Mouse (Mus musculus) MN1 (cell line): ENCODE results near the gene Mt3.
A peak's percentile ranks its signal among the peaks of the same experiment; 100 is the strongest.
"Not testable (repeated sequence)": the region's sequence is repeated elsewhere in the genome, so short reads cannot be mapped to it uniquely, and the experiment has no call there.

ENCODE experiments used
- DNase-seq: peaks from one replicate; pipeline ENCODE4 v3.0.0-alpha.2; 2016; ENCODE audit warnings: low spot score

Mt3 gene

DNA sequence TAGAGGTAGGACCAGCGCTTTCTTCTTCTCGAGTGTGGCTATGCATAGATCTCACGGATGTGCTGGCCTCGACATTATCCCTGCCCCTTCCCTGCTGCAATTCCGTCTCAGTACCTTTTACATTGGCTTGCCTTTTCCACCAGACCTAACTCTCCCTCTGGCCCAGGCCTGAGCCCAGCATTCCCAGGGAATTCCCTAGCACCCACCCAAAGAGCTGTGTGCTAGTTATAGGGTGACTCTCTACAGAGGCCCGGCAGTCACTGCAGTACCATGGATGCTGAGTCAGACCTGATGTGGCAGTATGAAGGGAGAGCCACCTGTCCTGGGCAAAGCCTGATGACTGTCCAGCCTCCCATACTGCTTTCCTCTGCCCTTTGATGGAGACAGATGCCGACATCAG lies 1.0 kb downstream of the Mt3 start:
- peak; percentile 23 for DNase-seq

DNA sequence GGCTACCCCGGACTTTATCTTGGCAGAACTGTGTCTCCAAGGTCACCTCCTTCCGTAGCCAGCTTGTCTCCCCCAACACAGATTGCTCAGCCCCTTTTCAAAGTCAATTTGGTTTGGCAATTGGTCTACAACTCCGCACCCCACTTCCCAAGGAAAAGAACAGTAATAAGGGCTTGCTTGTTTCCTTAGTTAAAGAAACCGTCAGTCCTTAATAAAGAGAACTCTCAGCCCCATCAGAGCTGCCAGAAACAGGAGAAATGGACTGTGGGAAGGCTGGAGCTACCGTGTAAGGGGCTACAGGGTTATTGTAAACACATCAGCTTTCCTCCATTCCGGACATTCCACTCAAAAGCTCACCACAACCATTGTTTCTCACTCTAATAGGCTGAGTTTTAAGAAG lies 2.1 kb downstream of the Mt3 start:
- DNase-seq: no peak

DNA sequence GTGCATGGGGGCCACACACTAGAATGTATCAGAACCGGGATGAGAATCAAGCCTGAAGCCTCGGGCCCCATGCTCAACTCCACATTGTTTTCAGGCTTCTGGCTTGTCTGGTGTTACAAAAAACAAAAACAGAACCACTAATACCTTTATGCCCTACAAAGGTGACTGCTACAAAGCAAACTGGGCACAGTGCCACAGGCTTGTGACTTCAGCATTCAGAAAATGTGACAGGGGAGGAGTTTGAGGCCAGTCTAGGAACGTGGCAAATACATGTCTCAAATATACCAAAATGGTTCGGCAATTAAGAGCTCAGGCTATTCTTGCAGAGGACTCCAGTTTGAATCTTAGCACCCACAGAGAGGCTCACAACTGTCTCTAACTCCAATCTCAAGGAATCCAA lies 3.7 kb downstream of the Mt3 start:
- no peak for DNase-seq

DNA sequence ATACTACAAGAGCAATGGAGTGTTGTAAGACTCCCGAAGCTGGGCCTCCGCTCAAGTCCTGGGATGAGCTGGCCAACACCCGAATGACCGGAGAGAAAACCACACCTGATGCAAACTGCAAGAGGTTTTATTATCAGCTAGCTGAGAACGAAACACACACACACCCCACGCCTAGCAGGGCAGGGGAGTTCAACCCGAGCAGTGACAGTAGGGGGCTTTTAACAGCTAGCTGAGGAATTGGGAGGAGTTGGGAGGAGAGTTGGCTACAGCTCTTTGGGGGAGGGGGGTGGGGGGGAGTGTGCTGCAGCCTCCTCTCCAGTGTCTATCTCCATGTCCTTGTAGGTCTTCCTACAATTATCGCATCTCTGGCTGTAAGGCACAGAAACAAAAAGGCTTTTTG lies 13.4 kb downstream of the Mt3 start:
- not testable (repeated sequence) for DNase-seq

DNA sequence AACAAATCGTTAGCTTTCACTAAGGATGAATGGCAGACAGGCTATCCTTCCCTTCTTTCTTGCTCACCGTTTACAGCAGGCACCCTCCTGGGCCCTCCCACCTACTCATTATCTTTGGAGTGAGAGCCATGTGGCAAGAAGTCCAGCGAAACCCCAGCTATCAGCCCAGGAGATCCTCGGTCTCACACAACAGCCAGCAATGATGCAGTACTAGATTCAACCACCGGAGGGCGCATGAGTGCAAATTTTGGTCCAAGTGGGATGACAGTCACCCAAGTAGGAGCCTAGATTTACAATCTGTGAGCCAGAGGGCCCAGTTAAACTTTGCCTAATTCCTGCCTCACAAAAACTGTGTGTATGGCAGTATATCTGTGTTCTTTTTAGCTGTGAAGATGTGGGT lies 14.8 kb downstream of the Mt3 start:
- peak; percentile 93 for DNase-seq

DNA sequence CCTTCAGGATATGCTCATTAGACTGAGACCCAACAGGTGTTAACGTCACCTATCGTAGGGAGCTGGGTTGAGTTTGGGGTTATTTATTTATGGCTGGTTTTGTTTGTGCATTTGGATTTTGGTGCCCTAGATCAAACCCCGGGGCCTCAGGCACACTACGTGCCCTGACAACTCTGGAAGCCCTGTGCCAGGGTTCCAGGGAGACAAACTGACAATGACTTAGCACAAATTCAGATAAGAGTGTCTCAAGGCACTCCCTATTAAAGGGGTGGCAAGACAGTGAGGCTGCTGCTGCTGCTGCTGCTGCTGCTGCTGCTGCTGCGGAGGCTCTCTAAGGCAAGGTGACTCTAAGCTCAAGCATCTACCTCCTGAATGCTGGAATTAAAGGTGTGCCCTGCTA lies 17.1 kb downstream of the Mt3 start:
- DNase-seq: no peak

DNA sequence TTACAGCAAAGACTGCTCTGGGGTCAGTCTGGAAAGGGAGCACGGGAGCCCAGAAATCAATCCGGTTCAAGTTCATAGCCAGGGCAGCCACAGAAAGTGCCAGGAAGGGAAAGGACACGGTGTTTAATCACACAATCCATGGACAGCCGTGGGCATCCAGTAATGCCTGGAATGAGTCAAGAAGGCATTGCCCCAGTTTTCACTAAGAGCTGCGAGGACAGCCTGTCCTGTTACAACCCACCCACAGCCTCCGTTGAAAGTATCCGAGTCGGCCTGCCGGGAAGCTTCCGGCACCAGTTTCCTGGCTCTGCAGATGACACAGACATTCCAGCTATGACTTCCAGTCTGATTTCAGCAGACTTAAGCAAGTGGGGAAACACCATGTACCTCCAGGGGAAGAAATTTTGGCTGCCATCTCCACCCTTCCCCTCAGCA lies 18.9 kb downstream of the Mt3 start:
- DNase-seq: no peak

DNA sequence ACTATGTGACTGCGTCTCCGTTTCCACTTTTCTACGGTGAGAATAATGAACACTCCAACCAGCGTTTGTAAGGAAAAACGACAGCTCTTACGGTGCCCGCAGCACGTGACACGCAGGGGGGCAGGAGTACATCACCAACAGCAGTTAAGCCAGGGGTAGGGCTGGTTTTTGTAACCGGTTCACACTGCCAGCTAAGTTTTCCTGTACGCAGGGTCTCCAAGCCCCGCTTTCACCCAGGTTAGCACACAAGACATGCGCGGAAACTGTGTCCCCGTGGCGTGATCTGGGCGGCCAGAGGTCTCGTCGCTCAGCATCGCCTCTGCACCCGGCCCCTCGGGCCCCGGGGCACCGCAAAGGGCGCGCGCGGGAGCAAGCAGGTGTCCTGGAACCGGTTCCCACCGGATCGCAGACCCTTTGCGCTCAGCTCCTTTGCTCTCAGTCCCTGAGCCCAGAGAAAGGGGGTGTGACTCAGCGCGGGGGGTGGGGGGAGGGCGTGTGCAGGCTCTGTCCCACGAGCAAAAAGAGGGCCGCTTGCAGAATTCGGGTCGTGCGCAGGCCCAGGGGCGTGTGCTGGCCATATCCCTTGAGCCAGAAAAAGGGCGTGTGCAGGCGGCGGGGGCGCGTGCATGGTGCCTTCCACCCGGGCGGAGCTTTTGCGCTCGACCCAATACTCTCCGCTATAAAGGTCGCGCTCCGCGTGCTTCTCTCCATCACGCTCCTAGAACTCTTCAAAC lies 19.8 kb downstream of the Mt3 start, which contains the start of gene Mt2:
Gene Mt2 (plus strand): TSS at position 590 of the 734 bp plus-strand sequence.
- peak; percentile 79 for DNase-seq

DNA sequence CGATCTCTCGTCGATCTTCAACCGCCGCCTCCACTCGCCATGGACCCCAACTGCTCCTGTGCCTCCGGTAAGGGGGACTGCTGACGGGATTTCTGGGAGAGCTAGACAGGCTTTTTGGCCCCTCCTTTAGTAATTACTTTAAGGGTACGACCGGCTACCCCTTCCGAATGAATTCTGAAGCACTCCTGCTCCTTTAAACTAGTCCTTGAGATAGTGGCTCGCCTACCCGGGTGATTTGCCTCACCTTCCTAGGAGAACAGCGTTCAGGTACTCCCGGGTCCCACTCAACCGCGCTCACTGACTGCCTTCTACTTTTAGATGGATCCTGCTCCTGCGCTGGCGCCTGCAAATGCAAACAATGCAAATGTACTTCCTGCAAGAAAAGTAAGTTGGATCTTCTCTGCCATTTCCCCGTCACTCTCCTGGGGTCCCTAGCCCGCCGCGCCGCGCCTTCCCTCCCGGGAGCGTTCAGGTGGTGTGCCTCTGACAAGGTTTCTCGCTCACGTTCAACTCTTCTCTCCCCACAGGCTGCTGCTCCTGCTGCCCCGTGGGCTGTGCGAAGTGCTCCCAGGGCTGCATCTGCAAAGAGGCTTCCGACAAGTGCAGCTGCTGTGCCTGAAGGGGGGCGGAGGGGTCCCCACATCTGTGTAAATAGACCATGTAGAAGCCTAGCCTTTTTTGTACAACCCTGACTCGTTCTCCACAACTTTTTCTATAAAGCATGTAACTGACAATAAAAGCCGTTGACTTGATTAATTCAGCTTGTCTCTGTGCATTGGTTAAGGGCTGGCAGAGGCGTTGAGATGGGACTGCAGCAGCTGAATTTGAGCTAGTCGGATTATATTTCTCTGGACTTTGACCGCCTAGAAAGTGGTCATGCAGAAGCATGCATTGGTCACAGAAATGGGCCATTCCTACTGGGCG lies 20.7 kb downstream of the Mt3 start:
- peak; percentile 41 for DNase-seq

DNA sequence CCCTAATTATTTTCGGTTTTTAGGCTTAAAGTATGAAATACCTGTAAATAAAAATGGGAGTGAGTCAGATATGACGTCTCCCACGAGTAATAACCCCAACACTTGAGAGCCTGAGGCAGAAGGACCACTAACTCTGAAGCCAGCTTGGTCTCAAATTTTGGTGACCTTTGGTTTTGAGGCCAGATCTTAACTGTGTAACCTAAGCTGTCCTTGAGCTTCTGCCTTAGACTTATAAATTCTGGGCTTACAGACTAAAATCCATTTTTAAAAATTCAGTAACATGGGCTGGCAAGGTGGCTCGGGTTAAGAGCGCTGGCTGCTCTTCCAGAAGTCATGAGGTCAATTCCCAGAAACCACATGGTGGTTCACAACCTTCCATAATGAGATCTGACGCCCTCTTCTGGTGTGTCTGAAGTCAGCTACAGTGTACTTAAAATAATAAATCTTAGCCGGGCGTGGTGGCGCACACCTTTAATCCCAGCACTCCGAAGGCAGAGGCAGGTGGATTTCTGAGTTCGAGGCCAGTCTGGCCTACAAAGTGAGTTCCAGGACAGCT lies 21.5 kb downstream of the Mt3 start:
- no peak for DNase-seq

DNA sequence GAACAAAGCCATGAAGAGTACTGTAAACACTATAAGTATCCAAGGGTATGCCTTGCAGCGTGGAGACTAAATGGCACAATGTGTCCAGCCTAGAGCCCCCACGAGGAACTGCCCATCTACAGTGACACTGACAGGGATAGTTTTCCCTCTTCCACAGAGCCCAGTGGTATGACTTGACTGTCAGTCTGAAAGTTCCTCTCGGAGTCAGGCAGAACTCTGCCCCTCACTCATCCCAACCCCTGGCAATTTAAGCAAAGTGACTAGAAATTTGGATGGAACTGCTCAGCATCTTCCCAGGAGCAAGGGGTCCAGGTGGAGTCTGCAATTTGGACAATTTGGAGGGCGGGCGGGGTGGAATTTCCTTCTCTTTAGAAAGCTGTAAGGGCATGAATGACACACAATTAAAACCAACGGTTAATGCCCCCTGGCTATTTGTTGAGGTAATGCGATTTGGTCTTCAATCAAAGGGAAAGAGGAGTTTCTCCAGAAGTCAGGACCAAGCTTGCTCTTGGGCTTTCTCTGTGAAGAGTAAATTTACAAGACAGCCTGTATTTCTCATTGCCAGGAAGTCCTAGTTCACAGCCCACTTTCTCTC lies 22.3 kb downstream of the Mt3 start:
- DNase-seq: peak; percentile 54

DNA sequence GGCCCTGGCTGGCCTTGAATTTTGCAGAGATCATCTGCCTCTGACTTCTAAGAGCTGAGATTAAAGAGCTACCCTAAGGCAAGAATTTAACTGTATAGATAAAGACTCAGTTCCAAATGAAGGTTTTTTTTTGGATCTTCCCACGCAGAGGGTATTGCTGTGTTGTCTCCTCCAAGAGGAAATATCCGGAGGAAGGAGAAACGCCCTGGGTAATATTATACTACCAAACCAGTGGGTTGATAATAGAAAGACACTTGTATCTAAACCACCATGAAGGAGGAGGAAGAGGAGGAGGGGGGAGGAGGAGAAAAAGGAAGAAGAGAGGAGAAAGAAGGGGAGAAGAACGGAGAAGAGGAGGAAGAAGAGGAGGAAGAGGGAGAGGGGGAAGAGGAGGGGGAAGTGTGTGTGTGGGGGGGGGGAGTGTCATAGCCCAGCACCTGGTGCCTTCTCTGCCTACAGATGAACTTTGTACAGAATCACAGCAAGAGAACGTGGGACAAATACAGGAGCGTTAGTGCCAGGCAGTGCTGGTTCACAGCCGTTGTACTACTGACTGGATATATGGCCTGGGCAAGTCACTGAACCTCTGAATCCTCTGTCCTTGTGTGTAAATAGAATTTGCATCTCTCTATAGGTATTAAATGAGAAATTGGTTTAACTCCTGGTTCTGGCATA lies 25.4 kb downstream of the Mt3 start:
- DNase-seq: no peak

DNA sequence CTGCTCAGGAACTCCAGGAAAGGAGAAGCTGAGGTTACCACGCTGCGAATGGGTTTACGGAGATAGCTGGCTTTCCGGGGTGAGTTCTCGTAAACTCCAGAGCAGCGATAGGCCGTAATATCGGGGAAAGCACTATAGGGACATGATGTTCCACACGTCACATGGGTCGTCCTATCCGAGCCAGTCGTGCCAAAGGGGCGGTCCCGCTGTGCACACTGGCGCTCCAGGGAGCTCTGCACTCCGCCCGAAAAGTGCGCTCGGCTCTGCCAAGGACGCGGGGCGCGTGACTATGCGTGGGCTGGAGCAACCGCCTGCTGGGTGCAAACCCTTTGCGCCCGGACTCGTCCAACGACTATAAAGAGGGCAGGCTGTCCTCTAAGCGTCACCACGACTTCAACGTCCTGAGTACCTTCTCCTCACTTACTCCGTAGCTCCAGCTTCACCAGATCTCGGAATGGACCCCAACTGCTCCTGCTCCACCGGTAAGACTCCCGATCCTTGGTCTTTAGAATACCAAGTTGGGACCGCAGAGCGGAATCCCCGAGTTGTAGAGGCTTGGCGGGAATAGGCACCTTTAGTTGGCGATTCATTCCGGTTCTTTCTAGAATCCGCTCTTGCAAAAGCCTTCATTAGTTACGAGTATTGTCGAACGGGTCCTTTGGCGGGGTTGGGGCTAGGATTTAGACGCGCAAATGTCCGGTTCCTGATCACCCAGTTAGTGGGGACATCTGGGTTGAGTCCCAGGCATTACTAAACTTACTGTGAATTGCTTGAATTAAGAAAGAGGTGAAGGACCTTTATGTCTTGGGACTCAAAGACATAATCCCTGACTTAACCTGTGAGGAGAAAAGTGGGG lies 26.7 kb downstream of the Mt3 start, which contains the start of gene Mt1:
Gene Mt1 (plus strand): TSS at position 226 of the 856 bp plus-strand sequence.
- peak; percentile 91 for DNase-seq

DNA sequence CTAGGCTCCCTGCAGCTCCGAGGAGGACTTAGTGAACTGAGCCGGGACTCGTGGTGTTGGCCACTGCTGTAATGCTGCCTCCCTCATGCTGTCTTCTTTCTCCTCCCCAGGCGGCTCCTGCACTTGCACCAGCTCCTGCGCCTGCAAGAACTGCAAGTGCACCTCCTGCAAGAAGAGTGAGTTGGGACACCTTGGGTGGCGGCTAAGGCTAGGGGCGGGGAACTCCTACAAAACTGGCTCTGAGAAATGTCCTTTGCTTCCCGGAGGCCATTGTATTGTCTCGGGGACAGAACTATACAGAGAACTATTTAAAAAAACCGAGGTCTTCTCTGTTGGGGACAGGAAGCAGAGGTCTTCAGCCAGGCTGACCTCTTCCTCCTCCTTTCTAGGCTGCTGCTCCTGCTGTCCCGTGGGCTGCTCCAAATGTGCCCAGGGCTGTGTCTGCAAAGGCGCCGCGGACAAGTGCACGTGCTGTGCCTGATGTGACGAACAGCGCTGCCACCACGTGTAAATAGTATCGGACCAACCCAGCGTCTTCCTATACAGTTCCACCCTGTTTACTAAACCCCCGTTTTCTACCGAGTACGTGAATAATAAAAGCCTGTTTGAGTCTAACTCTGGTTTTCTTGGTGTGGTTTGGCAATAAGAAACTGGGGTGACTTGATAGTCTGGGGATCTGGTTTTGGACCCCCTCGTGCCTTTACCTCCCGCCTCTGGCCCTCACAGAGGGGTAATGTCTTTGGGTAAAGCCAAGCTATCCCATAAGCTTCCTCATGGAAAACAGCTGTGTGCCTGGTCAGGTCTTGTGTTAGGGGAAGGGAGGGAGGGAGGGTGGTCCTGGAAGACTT lies 27.5 kb downstream of the Mt3 start:
- no peak for DNase-seq

DNA sequence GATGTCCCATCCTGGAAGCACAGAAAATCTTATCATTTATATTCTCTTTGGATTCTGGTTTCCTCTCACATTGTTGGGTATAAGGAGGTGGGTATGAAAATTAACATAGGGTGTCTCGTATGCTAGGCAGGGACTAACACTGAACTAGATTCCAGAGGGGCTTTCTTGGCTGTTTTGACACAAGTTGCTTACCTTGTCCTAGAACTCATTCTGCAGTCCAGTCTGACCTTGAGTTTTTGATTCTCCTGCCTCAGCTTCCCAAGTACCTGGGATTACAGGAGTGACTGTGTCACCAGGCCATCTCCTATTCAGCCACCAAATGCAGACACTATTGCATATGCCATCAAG lies 28.1 kb downstream of the Mt3 start:
- no peak for DNase-seq

DNA sequence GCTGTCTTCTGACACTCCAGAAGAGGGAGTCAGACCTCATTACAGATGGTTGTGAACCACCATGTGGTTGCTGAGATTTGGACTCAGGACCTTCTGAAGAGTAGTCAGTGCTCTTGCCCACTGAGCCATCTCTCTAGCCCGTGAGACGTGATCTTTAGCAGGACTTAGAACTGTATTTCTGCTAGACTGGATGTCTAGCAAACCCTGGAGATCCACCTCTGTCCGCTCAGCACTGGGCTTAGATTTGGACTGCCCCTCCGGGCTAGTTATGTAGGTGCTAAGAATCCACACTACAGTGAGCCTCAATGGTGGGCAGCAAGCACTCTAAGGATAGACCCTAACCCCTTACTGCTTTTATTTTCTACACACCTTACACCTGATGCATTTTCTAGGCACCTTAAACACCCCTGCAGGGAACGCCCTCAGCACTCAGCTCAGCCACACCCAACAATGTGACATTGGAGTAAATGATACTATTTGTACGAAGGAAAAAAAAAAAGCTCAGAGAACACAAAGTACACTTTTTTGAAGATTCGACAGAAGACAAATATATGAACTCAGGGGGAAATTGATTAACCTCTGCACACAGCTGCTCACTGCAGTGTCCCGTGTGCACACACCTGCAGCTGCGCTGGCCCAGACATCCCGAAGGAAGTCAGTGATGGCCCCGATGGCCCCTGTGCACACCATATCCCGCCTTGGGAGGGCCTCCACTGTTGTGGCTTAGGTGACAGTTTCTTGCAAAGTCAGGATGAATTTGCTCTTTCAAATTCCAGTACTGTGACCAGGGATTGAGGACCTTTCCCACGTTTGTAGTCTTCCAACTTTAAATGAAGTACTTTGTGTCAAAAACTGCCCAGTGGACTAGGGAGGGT lies 29.9 kb downstream of the Mt3 start:
- DNase-seq: no peak

DNA sequence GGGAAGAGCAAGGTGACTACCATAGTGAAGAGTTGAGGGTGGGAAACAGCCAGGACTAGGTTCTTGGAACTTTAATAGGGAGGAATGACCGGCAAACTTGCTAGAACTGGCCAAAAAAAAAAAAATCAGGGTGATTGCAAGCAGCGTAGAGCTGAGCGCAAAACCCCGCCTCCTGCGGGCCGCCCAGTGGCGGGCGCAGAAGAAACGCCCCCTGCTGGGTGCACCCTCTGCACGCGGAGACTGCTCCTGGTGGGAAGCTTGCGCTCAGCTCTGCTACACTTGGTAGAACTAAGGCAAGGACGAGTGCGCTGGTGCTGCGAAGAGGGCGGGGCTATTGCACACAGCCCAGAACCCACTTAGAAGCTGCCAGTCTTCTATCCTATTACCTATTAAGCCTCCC lies 30.7 kb downstream of the Mt3 start:
- peak; percentile 89 for DNase-seq

DNA sequence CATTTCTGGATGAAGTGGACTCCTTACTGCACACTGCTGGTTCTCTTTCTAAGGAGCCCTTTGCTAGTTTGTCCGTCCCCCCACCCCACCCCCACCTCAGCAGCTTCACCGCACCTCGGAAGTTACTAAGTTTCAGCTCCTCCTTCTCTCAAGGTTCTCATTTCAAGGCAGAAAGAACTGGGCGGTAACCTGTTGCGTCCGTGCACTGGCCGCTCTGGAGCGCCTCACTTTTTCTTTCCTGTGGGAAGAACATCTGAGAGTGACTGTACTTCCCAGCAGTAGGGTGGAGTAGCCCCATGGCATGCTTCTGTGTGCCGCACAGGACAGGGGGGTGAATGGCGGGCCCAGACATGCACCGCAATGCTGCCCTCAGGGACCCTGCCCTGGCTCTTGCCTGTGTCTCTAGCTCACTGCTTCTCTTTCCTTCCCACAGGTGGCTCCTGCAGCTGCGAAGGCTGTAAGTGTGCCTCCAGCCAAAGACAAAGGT lies 32.0 kb downstream of the Mt3 start:
- DNase-seq: no peak

DNA sequence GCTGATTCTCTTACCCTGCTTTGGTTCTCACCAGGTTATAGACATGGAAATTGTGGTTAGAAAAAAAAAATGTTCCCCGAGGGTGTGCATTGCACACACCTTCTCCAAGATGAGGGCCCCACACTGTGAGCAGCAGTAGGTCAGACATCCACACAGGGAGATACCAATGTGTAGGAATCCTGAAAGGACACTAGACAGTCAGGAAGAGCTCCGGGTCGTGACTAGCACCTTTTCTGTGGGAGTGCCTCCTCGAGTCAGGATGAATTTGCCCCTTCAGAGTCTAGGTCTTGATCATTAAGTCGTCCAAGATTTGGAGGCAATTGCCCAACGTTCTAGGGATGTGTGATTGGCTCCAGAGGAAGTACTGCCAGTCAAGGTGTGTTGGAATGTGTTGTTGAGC lies 33.4 kb downstream of the Mt3 start:
- no peak for DNase-seq
